ENCODE assay signal across 13 mouse cellular contexts in genomic region chr9:57278268-57278667, GRCm38 (mm10). TPM values are rescaled to one million over a fixed set of nuclear protein-coding genes. Genes with fewer than 3 reads are reported as not detected.
DNase-seq lines count a peak whose midpoint lies in the region; ATAC-seq and TF ChIP-seq lines count a peak whose summit lies in the region.
"Had no signal": no experiment of that assay in that cellular context is flagged by ENCODE, and none has a peak within 500 bp of the region (broad histone marks: within the 10 kb centered on the region; RNA-seq: fewer than 3 reads in every experiment).

No protein-coding gene starts in this region.

- DNase-seq in lung, embryonic 14.5 days: peak; percentile 41
- no peak for DNase-seq in lung, postnatal 14 days
- DNase-seq in R1 (ENCODE audit: low read depth, low spot score): peak; percentile 76
- DNase-seq in lung, postnatal 10 days: peak; percentile 62
- peak; percentile 83 for DNase-seq in thymus, postnatal 0 days (ENCODE audit: low spot score)
- no peak for DNase-seq in right cerebral cortex, postnatal 4 days
- DNase-seq in left cerebral cortex, adult 18-20 months (ENCODE audit: low spot score in 2 of 2): no peak
- DNase-seq in kidney, postnatal 36 days: no peak
- DNase-seq: kidney, adult 9 months had no signal

- no peaks in the 10 kb centered on the region for H3K36me3 ChIP-seq in lung, embryonic 14.5 days (ENCODE audit: insufficient read depth)
- H3K36me3 ChIP-seq: limb, embryonic 13.5 days; neural tube, embryonic 12.5 days; stomach, embryonic 15.5 days had no signal

- ATAC-seq in lung, embryonic 14.5 days (ENCODE audit: insufficient read depth): peak; percentile 55; the same call in 1 of the 2 replicates

- H3K27me3 ChIP-seq in lung, embryonic 14.5 days (ENCODE audit: insufficient read depth, low read length): no peaks in the 10 kb centered on the region
- H3K27me3 ChIP-seq: neural tube, embryonic 12.5 days; stomach, embryonic 15.5 days had no signal

- TF ChIP-seq CTCF in lung, embryonic 14.5 days (IDR thresholded peaks at IDR 0.05; ENCODE audit: low read depth): no peak

- WGBS in lung, embryonic 14.5 days: 36% methylated on average over 4 of the region's 4 CpGs

- H3K4me3 ChIP-seq in lung, embryonic 14.5 days (ENCODE audit: low read depth, low read length): no peak overlapping the region
- H3K4me3 ChIP-seq: limb, embryonic 13.5 days; neural tube, embryonic 12.5 days; stomach, embryonic 15.5 days had no signal

- H3K4me1 ChIP-seq in lung, embryonic 14.5 days (ENCODE audit: insufficient read depth): peaks cover 32% of the 10 kb centered on the region

- H3K4me2 ChIP-seq in lung, embryonic 14.5 days: no peak overlapping the region
- H3K4me2 ChIP-seq: limb, embryonic 13.5 days; neural tube, embryonic 12.5 days; stomach, embryonic 15.5 days had no signal

- no peaks in the 10 kb centered on the region for H3K9me3 ChIP-seq in lung, embryonic 14.5 days (ENCODE audit: low read depth, low read length)
- H3K9me3 ChIP-seq: limb, embryonic 13.5 days; neural tube, embryonic 12.5 days; stomach, embryonic 15.5 days had no signal

- no peak overlapping the region for H3K9ac ChIP-seq in lung, embryonic 14.5 days
- H3K9ac ChIP-seq: limb, embryonic 13.5 days; neural tube, embryonic 12.5 days; stomach, embryonic 15.5 days had no signal

- H3K27ac ChIP-seq in lung, embryonic 14.5 days (ENCODE audit: low read depth): no peak overlapping the region
- H3K27ac ChIP-seq: limb, embryonic 13.5 days; neural tube, embryonic 12.5 days had no signal

RNA-seq across cellular contexts. Expression of gene 1700017B05Rik, which starts 15.9 kb away (rescaled TPM):
- polyA plus RNA-seq in lung, embryonic 14.5 days (2014; fragmentation: Nextera tagmentation; extraction: Ambion mirVana): 25.6 and 26.3 TPM in 2 replicates
- polyA plus RNA-seq in thymus, postnatal 0 days (2015; fragmentation: Nextera tagmentation; extraction: Ambion mirVana): 29.3 and 30.0 TPM in 2 replicates
- 10 to 100 TPM; 14.1 to 18.9 TPM for total RNA-seq in left cerebral cortex, adult 18-20 months (2021)

RNA-seq across cellular contexts. Expression of gene Trcg1, which starts 41.9 kb away (rescaled TPM):
- polyA plus RNA-seq in lung, embryonic 14.5 days (2014; fragmentation: Nextera tagmentation; extraction: Ambion mirVana): not detected in 2 replicates
- polyA plus RNA-seq in thymus, postnatal 0 days (2015; fragmentation: Nextera tagmentation; extraction: Ambion mirVana): 0.04 TPM in 1 of 2 replicates, not detected in the other
- not detected for total RNA-seq in left cerebral cortex, adult 18-20 months (2021)
- polyA plus RNA-seq: gonadal fat pad, adult 2 months; limb, embryonic 13.5 days; neural tube, embryonic 12.5 days had no signal

Comparison
In these comparisons a context has a peak if more than half of its experiments do, and no peak if none do; other contexts are left out.
1. DNase-seq: peak in lung, embryonic 14.5 days (single experiment), R1 (single experiment), lung, postnatal 10 days (single experiment) and thymus, postnatal 0 days (single experiment); none in lung, postnatal 14 days (single experiment), right cerebral cortex, postnatal 4 days (single experiment), left cerebral cortex, adult 18-20 months (0 of 2) and kidney, postnatal 36 days (0 of 2).